Mouse (Mus musculus): ENCODE measurements around the gene Atg13. TPM values are rescaled to one million over a fixed set of nuclear protein-coding genes. Genes with fewer than 3 reads are reported as not detected.

The Atg13 gene
- total RNA-seq, 2 experiments from 2014 or later, result 55.8 to 59.3 TPM

- intact Hi-C loops (cut with DNase I), result no loop called here
- no peak for DNase-seq (ENCODE audit: extremely low spot score in 1 of 2, low spot score in 2 of 2)
These were observed 57.5 kb downstream of the Atg13 start for GRCm38 (mm10) chr2:91652863-91653262.

GRCm38 (mm10) chr2:91651458-91652258, 58.7 kb downstream of the Atg13 start:
- DNase-seq (ENCODE audit: extremely low spot score in 1 of 2, low spot score in 2 of 2), result no peak
- intact Hi-C loops (cut with DNase I), result no loop called here

GRCm38 (mm10) chr2:91650360-91650995, 59.9 kb downstream of the Atg13 start:
- DNase-seq (ENCODE audit: extremely low spot score in 1 of 2, low spot score in 2 of 2), result no peak
- intact Hi-C loops (cut with DNase I), result no loop called here

- peak; percentile 98 for DNase-seq (ENCODE audit: extremely low spot score in 1 of 2, low spot score in 2 of 2)
- intact Hi-C loops (cut with DNase I), result no loop called here
These were observed 60.6 kb downstream of the Atg13 start, which contains the start of the genes Zfp408 and Arhgap1 for GRCm38 (mm10) chr2:91649553-91650359. Gene Zfp408, minus strand, starts transcription at chr2:91649791. Gene Arhgap1, plus strand, starts transcription at chr2:91649860.

- DNase-seq (ENCODE audit: extremely low spot score in 1 of 2, low spot score in 2 of 2), result no peak
- intact Hi-C loops (cut with DNase I), result no loop called here
These were observed 61.2 kb downstream of the Atg13 start for GRCm38 (mm10) chr2:91649152-91649551.

DNA sequence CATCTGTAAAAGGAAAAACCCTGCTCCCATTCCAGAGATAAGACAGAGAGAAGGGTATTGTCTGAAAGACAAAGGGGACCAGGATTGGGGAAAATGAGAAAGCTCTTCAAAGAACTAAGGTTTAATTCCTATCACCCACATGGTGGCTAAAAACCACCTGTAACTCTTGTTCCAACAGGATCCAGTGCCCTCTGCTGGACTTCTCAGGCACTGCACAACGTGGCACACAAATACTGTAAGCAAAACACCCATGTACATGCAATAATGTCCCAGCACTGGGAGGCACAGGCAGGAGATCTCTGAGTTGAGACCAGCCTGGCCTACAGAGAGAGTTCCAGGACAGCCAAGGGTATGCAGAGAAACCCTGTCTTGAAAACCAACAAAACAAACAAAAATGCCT, 63.6 kb downstream of the Atg13 start:
- intact Hi-C loops (cut with DNase I), result no loop called here

GRCm38 (mm10) chr2:91645811-91646210, 64.6 kb downstream of the Atg13 start:
- intact Hi-C loops (cut with DNase I), result no loop called here
- DNase-seq (ENCODE audit: extremely low spot score in 1 of 2, low spot score in 2 of 2), result no peak

More for the DNA sequence above, 63.6 kb downstream of the Atg13 start:
- DNase-seq (ENCODE audit: extremely low spot score in 1 of 2, low spot score in 2 of 2), result peak in 1 of 2 experiments; percentile 67

GRCm38 (mm10) chr2:91645354-91645753, 65.0 kb downstream of the Atg13 start:
- DNase-seq (ENCODE audit: extremely low spot score in 1 of 2, low spot score in 2 of 2), result no peak
- intact Hi-C loops (cut with DNase I), result no loop called here

DNA sequence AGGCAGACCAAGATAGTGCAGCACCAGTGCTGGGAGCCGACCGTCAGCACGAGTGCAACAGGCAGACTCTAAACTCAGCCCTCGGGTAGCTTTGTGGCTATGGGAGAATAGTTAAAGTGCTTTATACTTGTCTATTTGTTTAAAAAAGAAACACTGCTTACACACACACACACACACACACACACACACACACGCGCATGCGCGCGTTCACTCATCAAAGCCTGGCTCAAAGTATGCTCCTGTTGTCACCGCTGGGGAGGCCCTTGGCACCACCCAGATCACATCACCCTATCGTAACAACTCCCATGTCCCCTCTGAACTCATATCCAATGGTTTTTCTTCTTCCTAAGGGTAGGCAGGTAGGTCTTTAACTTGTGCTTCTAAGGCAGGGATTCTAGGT, 66.4 kb downstream of the Atg13 start:
- DNase-seq (ENCODE audit: extremely low spot score in 1 of 2, low spot score in 2 of 2), result no peak
- intact Hi-C loops (cut with DNase I), result no loop called here

DNA sequence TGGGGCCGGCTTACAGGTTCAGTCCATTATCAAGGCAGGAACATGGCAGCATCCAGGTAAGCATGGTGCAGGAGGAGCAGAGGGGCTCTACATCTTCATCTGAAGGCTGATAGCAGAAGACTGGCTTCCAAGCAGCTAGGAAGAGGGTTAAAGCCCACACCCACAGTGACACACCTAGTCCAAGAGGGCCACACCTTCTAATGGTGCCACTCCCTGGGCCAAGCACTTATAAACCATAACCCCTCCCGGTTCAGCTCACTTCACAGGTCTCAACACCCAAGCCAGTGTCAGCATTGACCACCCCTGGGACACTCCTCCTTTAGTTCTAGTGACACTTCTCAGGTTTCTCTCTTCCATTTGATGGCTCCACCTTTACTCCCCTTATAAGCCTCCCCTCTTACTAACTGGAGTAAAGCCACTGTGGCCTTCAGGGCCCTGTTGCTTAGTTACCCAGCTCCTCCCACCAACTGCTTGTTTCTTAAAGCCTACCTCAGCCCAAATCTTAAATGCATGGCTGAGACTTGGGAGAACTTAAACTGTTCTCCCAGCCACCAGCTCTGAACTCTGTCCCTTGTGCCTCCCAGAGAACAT, 67.5 kb downstream of the Atg13 start:
- no peak for DNase-seq (ENCODE audit: extremely low spot score in 1 of 2, low spot score in 2 of 2)
- intact Hi-C loops (cut with DNase I), result no loop called here

- intact Hi-C loops (cut with DNase I), result no loop called here
These were observed 71.4 kb downstream of the Atg13 start for GRCm38 (mm10) chr2:91638931-91639330.

GRCm38 (mm10) chr2:91636727-91637338, 73.5 kb downstream of the Atg13 start:
- DNase-seq (ENCODE audit: extremely low spot score in 1 of 2, low spot score in 2 of 2), result no peak
- intact Hi-C loops (cut with DNase I), result no loop called here

More at GRCm38 (mm10) chr2:91638931-91639330, 71.4 kb downstream of the Atg13 start:
- no peak for DNase-seq (ENCODE audit: extremely low spot score in 1 of 2, low spot score in 2 of 2)

- intact Hi-C loops (cut with DNase I), result no loop called here
- DNase-seq (ENCODE audit: extremely low spot score in 1 of 2, low spot score in 2 of 2), result no peak
These were observed 74.1 kb downstream of the Atg13 start, which contains the start of gene F2 for GRCm38 (mm10) chr2:91636229-91636628. Gene F2, minus strand, starts transcription at chr2:91636414.

DNA sequence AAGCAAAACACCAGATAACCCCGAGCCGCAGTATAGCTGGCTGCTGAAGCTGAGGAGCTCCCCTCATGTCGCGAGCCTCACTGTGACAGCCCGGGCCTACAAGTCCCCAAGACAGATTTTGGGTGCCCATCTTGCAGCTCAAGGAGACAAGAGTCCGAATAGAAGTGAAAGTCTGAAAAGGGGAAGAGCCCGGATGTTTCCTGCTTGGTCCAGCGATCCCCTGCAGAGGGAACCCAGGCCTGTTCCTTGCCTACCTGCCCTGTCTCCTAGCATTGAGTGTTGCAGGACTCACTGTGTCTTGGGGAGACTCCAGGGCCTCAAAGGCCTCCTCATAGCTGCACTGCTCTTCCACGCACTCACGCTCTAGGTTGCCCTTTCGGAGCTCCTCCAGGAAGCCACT, 74.9 kb downstream of the Atg13 start:
- DNase-seq (ENCODE audit: extremely low spot score in 1 of 2, low spot score in 2 of 2), result no peak
- intact Hi-C loops (cut with DNase I), result no loop called here

GRCm38 (mm10) chr2:91634841-91635240, 75.5 kb downstream of the Atg13 start:
- intact Hi-C loops (cut with DNase I), result no loop called here
- no peak for DNase-seq (ENCODE audit: extremely low spot score in 1 of 2, low spot score in 2 of 2)

GRCm38 (mm10) chr2:91633334-91633977, 76.9 kb downstream of the Atg13 start:
- DNase-seq (ENCODE audit: extremely low spot score in 1 of 2, low spot score in 2 of 2), result no peak
- intact Hi-C loops (cut with DNase I), result no loop called here

- DNase-seq (ENCODE audit: extremely low spot score in 1 of 2, low spot score in 2 of 2), result no peak
- intact Hi-C loops (cut with DNase I), result no loop called here
These were observed 78.1 kb downstream of the Atg13 start for GRCm38 (mm10) chr2:91632316-91632715.

- intact Hi-C loops (cut with DNase I), result no loop called here
- DNase-seq (ENCODE audit: extremely low spot score in 1 of 2, low spot score in 2 of 2), result no peak
These were observed 78.5 kb downstream of the Atg13 start for GRCm38 (mm10) chr2:91631826-91632225.

Measured in left cerebral cortex, postnatal 10 days (tissue).